Mouse (Mus musculus) forebrain, embryonic 11.5 days (tissue): Measurements from ENCODE around the gene Snapin. TPM values are rescaled to one million over a fixed set of nuclear protein-coding genes. Genes with fewer than 3 reads are reported as not detected.
A peak's percentile ranks its signal among the peaks of the same experiment; 100 is the strongest.

Source experiments
- ATAC-seq: fragments of 200-750 bp; cut with Nextera tagmentation; replicated peaks from 2 replicates; pipeline ENCODE4 v1.8.0; 2017; ENCODE audit warnings: moderate TSS enrichment; ENCODE audit not compliant: low FRiP score
- DNase-seq: peaks from one replicate; pipeline ENCODE4 v3.0.0-alpha.2; 2017; ENCODE audit warnings: low spot score
- H3K27ac ChIP-seq: fragments of 300-500 bp; sonication (generic); 2 replicates; pipeline ENCODE4 v1.5.1; 2014; ENCODE audit warnings: low read depth, low read length
- H3K27me3 ChIP-seq: fragments of 300-500 bp; sonication (generic); 2 replicates; pipeline ENCODE4 v1.6.1; 2014; ENCODE audit warnings: mild to moderate bottlenecking, low read length, mixed read lengths; ENCODE audit not compliant: control insufficient read depth, insufficient read depth
- H3K36me3 ChIP-seq: fragments of 300-500 bp; sonication (generic); 2 replicates; pipeline ENCODE4 v1.6.1; 2014; ENCODE audit warnings: mild to moderate bottlenecking, low read length, moderate library complexity, mixed read lengths; ENCODE audit not compliant: control insufficient read depth, insufficient read depth
- H3K4me1 ChIP-seq: fragments of 300-500 bp; sonication (generic); replicated peaks from 2 replicates; pipeline ENCODE4 v1.6.1; 2014; ENCODE audit warnings: low read length, mixed read lengths; ENCODE audit not compliant: control insufficient read depth, insufficient read depth
- H3K4me2 ChIP-seq: fragments of 300-500 bp; sonication (generic); 2 replicates; pipeline ENCODE4 v1.6.1; 2014; ENCODE audit warnings: low read depth, mild to moderate bottlenecking, low read length, moderate library complexity, mixed read lengths; ENCODE audit not compliant: severe bottlenecking
- H3K4me3 ChIP-seq: fragments of 300-500 bp; sonication (generic); 2 replicates; pipeline ENCODE4 v1.5.1; 2014; ENCODE audit warnings: low read depth, low read length
- H3K9ac ChIP-seq: fragments of 300-500 bp; sonication (generic); 2 replicates; pipeline ENCODE4 v1.6.1; 2014; ENCODE audit warnings: low read length
- H3K9me3 ChIP-seq: fragments of 300-500 bp; sonication (generic); 2 replicates; pipeline ENCODE4 v1.6.1; 2016; ENCODE audit warnings: low read length, mixed read lengths; ENCODE audit not compliant: control insufficient read depth
- WGBS: fragments of 180-500 bp; shearing (Covaris S2); extraction: QIAGEN DNeasy Blood & Tissue Kit; methylation state at CpG from one replicate; pipeline ENCODE4 v1.1.7; 2014; 5-methylcytosine and 5-hydroxymethylcytosine counted together
- polyA plus RNA-seq: library from polyadenylated mRNA; unstranded; fragments of >200 nt; fragmentation: Nextera tagmentation; extraction: Ambion mirVana; gene quantifications from 2 replicates; pipeline ENCODE4 v1.2.1, GENCODE M21; 2014

The Snapin gene
- polyA plus RNA-seq, 1 experiment from 2014 or later = 68.3 TPM

DNA sequence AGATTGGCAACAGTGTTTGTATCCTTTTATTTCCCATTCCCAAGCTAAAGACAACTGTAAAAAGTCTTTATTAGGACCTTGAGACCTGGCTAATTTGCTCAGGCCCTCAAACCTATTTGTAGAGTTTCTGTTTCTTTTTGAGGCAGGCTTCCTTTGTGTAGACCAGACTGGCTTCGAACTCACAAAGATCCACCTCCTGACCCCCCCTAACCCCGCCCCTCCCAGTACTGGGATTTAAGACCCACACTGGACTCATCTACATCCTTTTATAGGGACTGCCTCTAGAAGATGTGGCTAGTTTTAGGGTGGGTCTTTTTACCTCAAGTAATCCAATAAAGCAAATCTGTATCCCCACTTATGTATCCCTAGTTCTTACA lies 18.9 kb upstream of the Snapin start:
- 6% methylated on average over 2 of the region's 2 CpGs for WGBS
- ATAC-seq = peak; percentile 29
- DNase-seq = no peak
- no peak overlapping the region; the same call in 1 of the 2 replicates for H3K9ac ChIP-seq
- no peaks in the 10 kb centered on the region for H3K9me3 ChIP-seq
- H3K27ac ChIP-seq = 0 out of 2 replicates have a peak overlapping the region, but pooled peaks have one; percentile 4
- H3K4me2 ChIP-seq = peak overlapping the region; percentile 35; the same call in 1 of the 2 replicates
- peaks cover 4% of the 10 kb centered on the region; the same call in 1 of the 2 replicates for H3K36me3 ChIP-seq
- peaks cover 5% of the 10 kb centered on the region for H3K27me3 ChIP-seq
- peaks cover 10% of the 10 kb centered on the region; the same call in 1 of the 2 replicates for H3K4me1 ChIP-seq
- H3K4me3 ChIP-seq = peak overlapping the region; percentile 93; the same call in 1 of the 2 replicates

DNA sequence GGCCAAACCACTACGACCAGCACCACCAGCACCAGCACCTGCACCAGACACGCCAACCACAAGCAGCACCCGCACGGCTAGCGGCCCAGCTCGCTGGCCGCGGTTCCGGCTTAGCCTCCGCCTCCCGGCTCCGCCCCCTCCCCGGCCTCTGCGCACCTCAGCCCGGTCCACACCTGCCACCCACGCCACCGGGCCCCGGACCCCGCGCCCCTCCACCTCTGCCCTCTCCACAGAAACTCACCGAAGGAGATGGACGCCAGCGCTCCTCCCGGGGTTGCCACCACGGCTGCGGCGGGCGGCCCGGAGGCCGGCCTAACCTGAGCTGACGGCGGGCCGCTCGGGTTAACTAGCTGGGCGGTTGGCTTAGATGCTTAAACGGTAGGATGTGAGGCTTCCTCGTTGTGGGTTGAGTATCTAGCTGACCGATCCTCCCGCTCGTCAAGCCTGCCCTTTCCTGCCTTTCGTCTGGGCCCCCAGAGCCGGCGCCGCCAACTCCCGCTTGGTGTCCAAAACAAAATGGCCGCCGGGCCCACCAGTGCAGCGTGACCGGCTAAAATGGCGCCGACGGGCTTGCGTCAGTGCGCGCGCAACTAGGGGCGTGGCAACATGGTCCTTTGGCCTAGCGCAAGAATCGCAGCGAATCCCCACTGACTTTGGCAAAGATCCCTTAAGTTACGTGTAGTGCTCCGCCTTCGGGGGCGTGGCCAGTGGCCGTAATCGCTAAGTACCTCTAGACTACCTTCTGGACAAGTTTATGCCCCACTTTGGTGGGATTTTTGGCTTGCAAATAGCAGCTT lies 18.3 kb upstream of the Snapin start, which contains the start of gene Chtop:
TSS of gene Chtop (minus strand) at position 549 of the 797 bp plus-strand sequence.
- ATAC-seq (peak; percentile 94), DNase-seq (peak; percentile 100)
- peaks cover 9% of the 10 kb centered on the region; the same call in 1 of the 2 replicates for H3K4me1 ChIP-seq
- H3K27me3 ChIP-seq = peaks cover 5% of the 10 kb centered on the region
- H3K9me3 ChIP-seq = no peaks in the 10 kb centered on the region
- peaks cover 4% of the 10 kb centered on the region; the same call in 1 of the 2 replicates for H3K36me3 ChIP-seq
- H3K9ac ChIP-seq = peak within 1 kb of the TSS; percentile 99
- H3K4me2 ChIP-seq = peak within 1 kb of the TSS; percentile 59
- H3K27ac ChIP-seq = peak within 1 kb of the TSS; percentile 77
- H3K4me3 ChIP-seq = peak within 1 kb of the TSS; percentile 93
- under 1% methylated on average over 65 of the region's 66 CpGs for WGBS

DNA sequence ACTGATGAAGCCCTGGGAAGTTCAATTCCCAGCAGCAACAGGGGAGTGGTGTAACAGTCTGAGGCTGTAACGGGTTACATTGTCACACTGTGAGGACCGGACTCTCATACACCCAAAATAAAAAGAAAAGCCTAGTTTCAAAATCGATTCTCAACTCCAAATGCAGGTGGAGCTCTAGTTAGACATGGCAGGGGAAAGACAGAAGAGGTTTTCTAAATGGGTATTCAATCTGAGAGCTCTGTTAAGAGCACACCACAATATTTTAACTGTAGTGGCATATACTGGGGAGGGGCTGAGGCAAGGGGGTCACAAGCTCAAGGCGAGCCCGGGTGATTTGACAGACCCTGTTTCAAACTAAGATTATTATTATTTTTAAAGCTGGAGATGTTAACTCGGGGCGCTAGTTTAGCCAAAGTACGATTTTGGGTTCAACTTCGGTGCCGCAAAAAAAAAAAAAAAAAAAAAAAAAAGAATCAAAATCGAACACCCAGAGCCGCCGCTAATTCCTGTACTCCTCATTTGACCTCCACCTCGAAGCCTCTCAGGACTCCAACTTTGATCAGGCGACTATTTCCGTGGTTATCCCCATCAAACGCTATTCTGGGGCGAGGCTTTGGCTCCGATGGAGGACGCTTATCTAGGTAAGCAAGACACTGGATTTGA lies 17.6 kb upstream of the Snapin start:
- H3K27ac ChIP-seq = no peak overlapping the region
- peaks cover 7% of the 10 kb centered on the region; the same call in 1 of the 2 replicates for H3K4me1 ChIP-seq
- H3K36me3 ChIP-seq = peaks cover 4% of the 10 kb centered on the region; the same call in 1 of the 2 replicates
- DNase-seq (no peak), ATAC-seq (no peak)
- H3K4me2 ChIP-seq = peak overlapping the region; percentile 59
- WGBS = 5% methylated on average over 20 of the region's 20 CpGs
- H3K4me3 ChIP-seq = peak overlapping the region; percentile 93
- H3K9me3 ChIP-seq = no peaks in the 10 kb centered on the region
- H3K9ac ChIP-seq = peak overlapping the region; percentile 99
- H3K27me3 ChIP-seq = peaks cover 3% of the 10 kb centered on the region; the same call in 1 of the 2 replicates

DNA sequence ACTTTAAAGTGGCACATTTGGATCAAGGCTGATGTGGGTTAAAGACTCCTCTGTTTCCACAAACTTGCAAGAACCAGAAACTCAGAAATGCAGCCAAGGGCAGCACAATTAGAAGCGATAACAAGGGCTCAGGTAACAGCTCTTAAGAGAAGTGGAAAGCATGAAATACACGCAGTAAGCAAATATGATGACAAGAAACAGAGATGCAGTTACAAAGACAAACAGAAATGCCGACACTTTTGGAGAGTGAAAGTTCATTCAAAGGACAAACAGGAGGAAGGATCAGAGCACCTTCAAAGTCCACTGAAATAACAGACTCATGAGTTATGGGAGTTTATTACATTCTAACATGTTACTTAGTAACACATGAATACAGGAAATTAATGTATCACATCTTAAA lies 15.5 kb upstream of the Snapin start:
- WGBS = 95% methylated on average over 3 of the region's 3 CpGs
- no peak for ATAC-seq
- no peak overlapping the region for H3K27ac ChIP-seq
- no peaks in the 10 kb centered on the region for H3K9me3 ChIP-seq
- peaks cover 12% of the 10 kb centered on the region for H3K36me3 ChIP-seq
- H3K27me3 ChIP-seq = no peaks in the 10 kb centered on the region
- no peak for DNase-seq
- peaks cover 7% of the 10 kb centered on the region; the same call in 1 of the 2 replicates for H3K4me1 ChIP-seq
- H3K9ac ChIP-seq = no peak overlapping the region
- no peak overlapping the region for H3K4me2 ChIP-seq
- H3K4me3 ChIP-seq = no peak overlapping the region

DNA sequence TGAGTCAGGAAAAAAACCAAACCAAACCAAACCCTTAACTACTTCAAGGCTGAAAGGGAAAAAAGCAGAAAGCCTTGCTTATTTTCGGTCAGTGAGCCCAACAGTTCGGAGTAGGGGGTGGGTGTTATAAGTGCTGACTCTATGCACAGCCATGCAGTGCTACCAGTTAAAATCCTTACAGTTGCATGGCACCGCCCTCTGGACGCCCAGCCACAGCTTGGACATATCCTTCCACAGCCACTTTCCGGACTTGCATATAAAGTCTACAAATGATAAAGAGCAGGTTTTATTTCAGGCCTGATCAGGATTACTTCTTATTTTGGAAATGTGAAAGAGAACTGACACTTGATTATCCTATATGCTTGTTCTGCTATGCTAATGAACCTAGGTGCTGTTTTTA lies 14.4 kb upstream of the Snapin start:
- Histone ChIP-seq H3K4me2 (no peak overlapping the region), H3K4me3 (no peak overlapping the region), H3K27ac (no peak overlapping the region), H3K9ac (no peak overlapping the region), H3K9me3 (no peaks in the 10 kb centered on the region), H3K27me3 (no peaks in the 10 kb centered on the region), H3K36me3 (peaks cover 12% of the 10 kb centered on the region), H3K4me1 (peaks cover 7% of the 10 kb centered on the region; the same call in 1 of the 2 replicates)
- 93% methylated on average over 5 of the region's 5 CpGs for WGBS
- DNase-seq = no peak
- ATAC-seq = no peak

DNA sequence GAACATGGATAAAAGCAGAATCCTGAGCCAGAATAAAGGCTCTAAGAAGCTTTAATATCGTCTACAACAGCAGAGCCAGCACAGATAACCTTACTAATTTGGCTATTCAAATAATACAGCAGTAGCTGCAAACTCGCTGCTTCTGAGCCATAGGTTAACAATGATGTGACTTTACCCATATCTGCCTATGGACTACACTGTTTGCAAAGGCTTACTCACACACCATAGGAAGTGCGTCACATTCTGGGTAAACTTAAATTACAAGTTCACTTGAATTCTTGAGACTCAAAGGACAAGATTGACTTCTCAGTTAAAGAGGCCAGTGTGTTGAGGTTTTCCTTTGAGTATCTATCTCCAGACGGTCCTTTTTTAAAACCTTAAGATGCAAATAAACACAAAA lies 12.6 kb upstream of the Snapin start:
- no peaks in the 10 kb centered on the region for H3K9me3 ChIP-seq
- WGBS = 76% methylated on average over 4 of the region's 4 CpGs
- H3K36me3 ChIP-seq = peaks cover 16% of the 10 kb centered on the region

DNA sequence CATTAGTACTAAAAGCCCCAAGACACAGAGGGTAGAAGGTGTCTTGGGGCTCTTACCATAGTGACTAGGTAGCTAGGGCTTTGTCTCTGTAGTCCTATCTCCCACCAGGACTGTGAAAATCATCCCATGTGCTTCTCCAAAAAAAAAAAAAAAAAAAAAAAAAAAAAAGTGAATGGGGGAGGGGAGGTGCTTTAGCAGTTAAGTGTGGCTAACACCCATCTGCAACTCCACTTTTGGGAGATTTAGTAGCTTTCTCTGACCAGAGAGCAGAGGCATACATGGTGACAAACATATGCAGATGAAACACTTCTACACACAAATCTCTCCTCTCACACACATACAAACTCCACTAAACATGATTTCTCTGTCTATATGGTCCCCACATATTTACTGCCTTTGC lies 6.8 kb upstream of the Snapin start:
- H3K9ac ChIP-seq = no peak overlapping the region
- no peaks in the 10 kb centered on the region for H3K4me1 ChIP-seq
- H3K36me3 ChIP-seq = peaks cover 15% of the 10 kb centered on the region
- DNase-seq (no peak), ATAC-seq (no peak)
- H3K4me3 ChIP-seq = no peak overlapping the region
- H3K4me2 ChIP-seq = no peak overlapping the region
- H3K9me3 ChIP-seq = no peaks in the 10 kb centered on the region
- H3K27ac ChIP-seq = no peak overlapping the region
- H3K27me3 ChIP-seq = no peaks in the 10 kb centered on the region

More for the DNA sequence above, 12.6 kb upstream of the Snapin start:
- Histone ChIP-seq H3K27ac (no peak overlapping the region), H3K4me3 (no peak overlapping the region), H3K27me3 (no peaks in the 10 kb centered on the region), H3K4me1 (peaks cover 7% of the 10 kb centered on the region; the same call in 1 of the 2 replicates), H3K9ac (no peak overlapping the region), H3K4me2 (no peak overlapping the region)
- DNase-seq (no peak), ATAC-seq (no peak)

DNA sequence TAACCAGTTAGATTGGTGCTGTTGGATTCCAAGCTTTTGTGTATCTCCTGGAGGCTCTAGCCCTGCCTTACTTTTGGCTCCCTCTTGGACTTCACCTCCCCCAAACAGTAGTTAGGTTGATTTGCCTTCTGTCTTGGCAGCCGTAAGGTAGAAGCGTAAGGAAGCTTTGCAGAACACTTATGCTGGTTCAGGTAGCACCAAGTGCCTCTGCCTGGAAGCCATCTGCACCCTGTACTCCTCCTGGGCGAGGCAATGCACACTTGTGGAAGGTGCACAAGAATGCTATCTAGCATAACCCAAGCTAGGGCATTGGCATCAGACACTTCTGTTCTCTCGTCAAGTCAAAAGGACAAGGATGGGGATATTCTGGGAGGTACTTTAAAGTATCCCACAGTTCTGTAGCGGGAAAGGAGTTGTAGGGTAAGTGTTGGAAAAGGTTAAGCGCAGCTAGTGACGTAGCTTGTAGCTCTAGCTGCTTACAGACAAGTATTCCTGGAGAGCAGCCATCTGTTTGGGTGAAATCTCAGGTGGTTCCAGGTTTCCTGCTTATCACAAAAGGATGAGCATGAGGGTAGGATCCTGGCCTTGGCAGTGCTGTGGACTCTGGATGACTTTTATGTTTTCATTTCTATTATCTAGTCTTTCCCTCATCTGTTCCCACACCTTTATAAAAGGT lies 5.2 kb upstream of the Snapin start:
- Histone ChIP-seq H3K27ac (no peak overlapping the region), H3K9ac (no peak overlapping the region), H3K36me3 (peaks cover 8% of the 10 kb centered on the region; the same call in 1 of the 2 replicates), H3K4me3 (no peak overlapping the region), H3K27me3 (no peaks in the 10 kb centered on the region), H3K9me3 (no peaks in the 10 kb centered on the region), H3K4me1 (no peaks in the 10 kb centered on the region), H3K4me2 (no peak overlapping the region)
- ATAC-seq = no peak
- 92% methylated on average over 7 of the region's 7 CpGs for WGBS
- DNase-seq = no peak
